ENCODE assay signal across 8 mouse cellular contexts in the genomic region with DNA sequence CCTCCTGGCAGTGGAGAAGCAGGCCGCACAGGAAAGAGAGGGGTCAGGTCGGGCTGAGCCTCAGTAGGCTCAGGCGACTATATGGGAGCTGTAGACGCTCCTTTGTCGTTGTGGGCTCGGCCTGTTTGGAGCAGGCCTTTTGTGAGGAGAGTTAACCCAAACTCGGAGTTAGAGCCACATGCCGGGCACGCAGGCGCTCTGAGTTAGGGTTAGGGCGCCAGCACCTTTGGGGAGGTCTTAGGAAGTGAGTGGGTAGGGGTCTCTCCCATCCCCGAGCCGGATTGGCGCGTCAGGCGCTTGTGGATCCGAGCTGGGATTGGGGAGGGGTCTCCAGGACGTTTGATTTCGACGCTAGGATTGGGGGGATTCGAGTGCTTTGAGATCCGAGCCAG. TPM values are rescaled to one million over a fixed set of nuclear protein-coding genes. Genes with fewer than 3 reads are reported as not detected.
DNase-seq lines count a peak whose midpoint lies in the region; ATAC-seq and TF ChIP-seq lines count a peak whose summit lies in the region.

No protein-coding gene starts in this region.

- peak overlapping the region; percentile 83 for H3K9ac ChIP-seq in kidney, embryonic 14.5 days (ENCODE audit: low read depth, low read length)
- peak overlapping the region; percentile 72 for H3K9ac ChIP-seq in ES-Bruce4 (ENCODE audit: low read depth, poor library complexity, severe bottlenecking)
- peak overlapping the region; percentile 86 for H3K9ac ChIP-seq in embryonic facial prominence, embryonic 12.5 days
- H3K9ac ChIP-seq in intestine, postnatal 0 days (ENCODE audit: low read depth, low read length), result peak overlapping the region; percentile 70
- H3K9ac ChIP-seq in neural tube, embryonic 12.5 days, result peak overlapping the region; percentile 74

- H3K27ac ChIP-seq in kidney, embryonic 14.5 days (ENCODE audit: low read depth, low read length), result peak overlapping the region; percentile 97
- H3K27ac ChIP-seq in ES-Bruce4 (ENCODE audit: insufficient read depth, low read length), result no peak overlapping the region
- H3K27ac ChIP-seq in embryonic facial prominence, embryonic 12.5 days, result peak overlapping the region; percentile 96
- peak overlapping the region; percentile 79 for H3K27ac ChIP-seq in intestine, postnatal 0 days (ENCODE audit: low read depth, low read length)
- H3K27ac ChIP-seq in neural tube, embryonic 12.5 days, result peak overlapping the region; percentile 90; the same call in 1 of the 2 replicates

- H3K4me1 ChIP-seq in kidney, embryonic 14.5 days (ENCODE audit: control insufficient read depth, insufficient read depth, low read length), result peaks cover 28% of the 10 kb centered on the region
- no peaks in the 10 kb centered on the region for H3K4me1 ChIP-seq in ES-Bruce4 (ENCODE audit: control insufficient read depth, insufficient read depth, low read length)
- H3K4me1 ChIP-seq in embryonic facial prominence, embryonic 12.5 days, result peaks cover 23% of the 10 kb centered on the region
- peaks cover 9% of the 10 kb centered on the region for H3K4me1 ChIP-seq in intestine, postnatal 0 days (replicated peaks; ENCODE audit: control insufficient read depth, insufficient read depth, low read length)
- peaks cover 50% of the 10 kb centered on the region for H3K4me1 ChIP-seq in neural tube, embryonic 12.5 days

- TF ChIP-seq CTCF in ES-Bruce4 (IDR thresholded peaks at IDR 0.05; ENCODE audit: low read depth, low read length), result no peak
- TF ChIP-seq CTCF in intestine, postnatal 0 days (IDR thresholded peaks at IDR 0.05; ENCODE audit: low read depth), result no peak

- H3K9me3 ChIP-seq in kidney, embryonic 14.5 days (ENCODE audit: control insufficient read depth, low read length), result no peaks in the 10 kb centered on the region
- no peaks in the 10 kb centered on the region for H3K9me3 ChIP-seq in ES-Bruce4 (replicated peaks; ENCODE audit: control insufficient read depth, insufficient read depth, low read length, poor library complexity, severe bottlenecking)
- no peaks in the 10 kb centered on the region for H3K9me3 ChIP-seq in embryonic facial prominence, embryonic 12.5 days
- H3K9me3 ChIP-seq in intestine, postnatal 0 days (ENCODE audit: control insufficient read depth), result no peaks in the 10 kb centered on the region
- no peaks in the 10 kb centered on the region for H3K9me3 ChIP-seq in neural tube, embryonic 12.5 days

- no peaks in the 10 kb centered on the region for H3K27me3 ChIP-seq in kidney, embryonic 14.5 days (ENCODE audit: control insufficient read depth, insufficient read depth, low read length)
- H3K27me3 ChIP-seq in ES-Bruce4 (ENCODE audit: control insufficient read depth, insufficient read depth, low read length, poor library complexity, severe bottlenecking), result no peaks in the 10 kb centered on the region
- no peaks in the 10 kb centered on the region for H3K27me3 ChIP-seq in embryonic facial prominence, embryonic 12.5 days
- H3K27me3 ChIP-seq in intestine, postnatal 0 days (replicated peaks; ENCODE audit: control insufficient read depth, insufficient read depth, low read length), result no peaks in the 10 kb centered on the region
- H3K27me3 ChIP-seq in neural tube, embryonic 12.5 days (replicated peaks), result no peaks in the 10 kb centered on the region

- DNase-seq in kidney, adult 8-10 months, result no peak
- no peak for DNase-seq in thymus, postnatal 14 days
- no peak for DNase-seq in urinary bladder, postnatal 25 days (ENCODE audit: low spot score)

- TF ChIP-seq POLR2A in ES-Bruce4 (IDR thresholded peaks at IDR 0.05; ENCODE audit: insufficient read depth, low read length), result no peak

- no peak for TF ChIP-seq EP300 in ES-Bruce4 (IDR thresholded peaks at IDR 0.05; ENCODE audit: insufficient read depth, low read depth, low read length)

- H3K36me3 ChIP-seq in kidney, embryonic 14.5 days (ENCODE audit: control insufficient read depth, insufficient read depth, low read length), result no peaks in the 10 kb centered on the region
- H3K36me3 ChIP-seq in ES-Bruce4 (ENCODE audit: control insufficient read depth, insufficient read depth, low read length, poor library complexity, severe bottlenecking), result no peaks in the 10 kb centered on the region; the same call in 1 of the 2 replicates
- no peaks in the 10 kb centered on the region for H3K36me3 ChIP-seq in embryonic facial prominence, embryonic 12.5 days
- no peaks in the 10 kb centered on the region for H3K36me3 ChIP-seq in intestine, postnatal 0 days (ENCODE audit: control insufficient read depth, insufficient read depth)
- no peaks in the 10 kb centered on the region for H3K36me3 ChIP-seq in neural tube, embryonic 12.5 days

- H3K4me2 ChIP-seq in kidney, embryonic 14.5 days (replicated peaks; ENCODE audit: low read depth, low read length), result peak overlapping the region; percentile 89
- H3K4me2 ChIP-seq in embryonic facial prominence, embryonic 12.5 days (replicated peaks), result peak overlapping the region; percentile 88
- H3K4me2 ChIP-seq in intestine, postnatal 0 days (replicated peaks; ENCODE audit: low read depth), result peak overlapping the region; percentile 90
- H3K4me2 ChIP-seq in neural tube, embryonic 12.5 days (replicated peaks), result peak overlapping the region; percentile 94

- no peak; the same call in 1 of the 2 replicates for ATAC-seq in kidney, embryonic 14.5 days (ENCODE audit: low FRiP score, low TSS enrichment)
- no peak; the same call in 1 of the 2 replicates for ATAC-seq in embryonic facial prominence, embryonic 12.5 days (ENCODE audit: insufficient number of reproducible peaks, insufficient read depth, low FRiP score, low TSS enrichment)
- ATAC-seq in intestine, postnatal 0 days, result peak; percentile 44
- peak; percentile 56 for ATAC-seq in neural tube, embryonic 12.5 days (ENCODE audit: low FRiP score, low read depth)

- H3K4me3 ChIP-seq in kidney, embryonic 14.5 days (ENCODE audit: low read length), result peak overlapping the region; percentile 87
- H3K4me3 ChIP-seq in ES-Bruce4 (ENCODE audit: low read depth, low read length), result peak overlapping the region; percentile 93
- H3K4me3 ChIP-seq in embryonic facial prominence, embryonic 12.5 days, result peak overlapping the region; percentile 85
- H3K4me3 ChIP-seq in intestine, postnatal 0 days (ENCODE audit: low read depth, low read length), result peak overlapping the region; percentile 68
- H3K4me3 ChIP-seq in neural tube, embryonic 12.5 days, result peak overlapping the region; percentile 70

- under 1% methylated on average over 22 of the region's 22 CpGs for WGBS in kidney, embryonic 14.5 days
- WGBS in embryonic facial prominence, embryonic 12.5 days, result under 1% methylated on average over 22 of the region's 22 CpGs
- WGBS in intestine, postnatal 0 days, result under 1% methylated on average over 22 of the region's 22 CpGs
- WGBS in neural tube, embryonic 12.5 days, result under 1% methylated on average over 22 of the region's 22 CpGs

RNA-seq across cellular contexts. Expression of a gene that starts 0.3 kb away (rescaled TPM):
- polyA plus RNA-seq in kidney, embryonic 14.5 days (2014; fragmentation: Nextera tagmentation; extraction: Ambion mirVana), result 9.0 and 10.1 TPM in 2 replicates
- polyA plus RNA-seq in ES-Bruce4 (2011; ENCODE audit: insufficient read depth, insufficient read length, low read depth, missing spikeins), result 57.3 and 59.7 TPM in 2 replicates
- 12.9 and 13.4 TPM in 2 replicates for polyA plus RNA-seq in embryonic facial prominence, embryonic 12.5 days (2016; fragmentation: Nextera tagmentation; extraction: Ambion mirVana)
- polyA plus RNA-seq in intestine, postnatal 0 days (2015; fragmentation: Nextera tagmentation; extraction: Ambion mirVana), result 4.2 and 5.7 TPM in 2 replicates
- 11.8 and 13.7 TPM in 2 replicates for polyA plus RNA-seq in neural tube, embryonic 12.5 days (2016; fragmentation: Nextera tagmentation; extraction: Ambion mirVana)

RNA-seq across cellular contexts. Expression of a gene that starts 33.7 kb away (rescaled TPM):
- polyA plus RNA-seq in kidney, embryonic 14.5 days (2014; fragmentation: Nextera tagmentation; extraction: Ambion mirVana), result 29.8 and 41.3 TPM in 2 replicates
- 28.7 TPM in 2 replicates for polyA plus RNA-seq in ES-Bruce4 (2011; ENCODE audit: insufficient read depth, insufficient read length, low read depth, missing spikeins)
- 51.3 and 52.4 TPM in 2 replicates for polyA plus RNA-seq in embryonic facial prominence, embryonic 12.5 days (2016; fragmentation: Nextera tagmentation; extraction: Ambion mirVana)
- polyA plus RNA-seq in intestine, postnatal 0 days (2015; fragmentation: Nextera tagmentation; extraction: Ambion mirVana), result 24.8 and 25.8 TPM in 2 replicates
- polyA plus RNA-seq in neural tube, embryonic 12.5 days (2016; fragmentation: Nextera tagmentation; extraction: Ambion mirVana), result 29.1 and 30.1 TPM in 2 replicates

Comparison
In these comparisons a context has a peak if more than half of its experiments do, and no peak if none do; other contexts are left out.
1. ATAC-seq: peak in intestine, postnatal 0 days (single experiment) and neural tube, embryonic 12.5 days (single experiment); none in kidney, embryonic 14.5 days (single experiment) and embryonic facial prominence, embryonic 12.5 days (single experiment).
2. Peak in every context shown above with its lines, with median percentiles within 50 percentile points of each other: H3K4me2 ChIP-seq, H3K4me3 ChIP-seq and H3K9ac ChIP-seq.